Mouse (Mus musculus) left cerebral cortex, adult 9 months (tissue): Measurements from ENCODE around the gene Prdx1.
A peak's percentile ranks its signal among the peaks of the same experiment; 100 is the strongest.
"Not testable (repeated sequence)": the region's sequence is repeated elsewhere in the genome, so short reads cannot be mapped to it uniquely, and the experiment has no call there.

Source experiments
- DNase-seq, 2 experiments: peaks; one replicate each; pipeline ENCODE4 v3.0.0; 2022; ENCODE audit warnings: low spot score in 2 of 2

Prdx1 gene

GRCm38 (mm10) chr4:116677808-116678207 is 7.5 kb upstream of the Prdx1 start:
- DNase-seq = no peak

GRCm38 (mm10) chr4:116679141-116679540 is 6.2 kb upstream of the Prdx1 start:
- no peak for DNase-seq

- not testable (repeated sequence) for DNase-seq
These were observed 4.8 kb upstream of the Prdx1 start for GRCm38 (mm10) chr4:116680521-116680920.

- no peak for DNase-seq
These were observed 1.4 kb upstream of the Prdx1 start for GRCm38 (mm10) chr4:116683957-116684356.

- DNase-seq = no peak
These were observed 679 bp upstream of the Prdx1 start for GRCm38 (mm10) chr4:116684665-116685064.

GRCm38 (mm10) chr4:116687041-116687440 is 1.7 kb downstream of the Prdx1 start:
- no peak for DNase-seq

GRCm38 (mm10) chr4:116689309-116689876 is 4.0 kb downstream of the Prdx1 start:
- no peak for DNase-seq

GRCm38 (mm10) chr4:116692146-116692545 is 6.8 kb downstream of the Prdx1 start:
- no peak for DNase-seq

GRCm38 (mm10) chr4:116693785-116694184 is 8.4 kb downstream of the Prdx1 start:
- no peak for DNase-seq

GRCm38 (mm10) chr4:116698693-116699342 is 13.5 kb downstream of the Prdx1 start:
- no peak for DNase-seq

GRCm38 (mm10) chr4:116700964-116701363 is 15.6 kb downstream of the Prdx1 start:
- DNase-seq = no peak

GRCm38 (mm10) chr4:116703804-116704203 is 18.5 kb downstream of the Prdx1 start:
- peak in 1 of 2 experiments; percentile 66 for DNase-seq

GRCm38 (mm10) chr4:116707666-116708065 is 22.3 kb downstream of the Prdx1 start:
- DNase-seq = peak in 1 of 2 experiments; percentile 47

- peak; percentile 97 to 98 for DNase-seq
These were observed 22.9 kb downstream of the Prdx1 start, which contains the start of the genes Mmachc and Ccdc163 for GRCm38 (mm10) chr4:116708201-116708764. Gene Mmachc (minus strand): TSS chr4:116708406. Gene Ccdc163 (plus strand): TSS chr4:116708509.

- no peak for DNase-seq
These were observed 23.5 kb downstream of the Prdx1 start for GRCm38 (mm10) chr4:116708791-116709390.

- DNase-seq = no peak
These were observed 24.8 kb downstream of the Prdx1 start for GRCm38 (mm10) chr4:116710154-116710553.

- no peak for DNase-seq
These were observed 27.2 kb downstream of the Prdx1 start for GRCm38 (mm10) chr4:116712536-116712935.

- DNase-seq = peak in 1 of 2 experiments; percentile 70
These were observed 34.1 kb downstream of the Prdx1 start for GRCm38 (mm10) chr4:116719396-116719795.

- DNase-seq = peak; percentile 92 to 97
These were observed 35.2 kb downstream of the Prdx1 start, which contains the start of gene Tesk2 for GRCm38 (mm10) chr4:116720343-116721097. Gene Tesk2 (plus strand): TSS chr4:116720948.

- DNase-seq = no peak
These were observed 35.8 kb downstream of the Prdx1 start for GRCm38 (mm10) chr4:116721098-116721628.

- no peak for DNase-seq
These were observed 36.9 kb downstream of the Prdx1 start for GRCm38 (mm10) chr4:116722230-116722629.

GRCm38 (mm10) chr4:116725444-116725843 is 40.1 kb downstream of the Prdx1 start:
- DNase-seq = no peak
